Mouse (Mus musculus) layer of hippocampus, adult 2 months (tissue): ENCODE results near the gene Mpg. TPM values are rescaled to one million over a fixed set of nuclear protein-coding genes. Genes with fewer than 3 reads are reported as not detected.

Experiments
- DNase-seq, 2 experiments: peaks; one replicate each; pipeline ENCODE4 v3.0.0; 2022; ENCODE audit warnings: low spot score in 2 of 2
- H3K27ac ChIP-seq: fragments of 200-600 bp; 2 replicates; pipeline ENCODE4 v1.8.1; 2022
- H3K4me3 ChIP-seq: fragments of 200-600 bp; 2 replicates; pipeline ENCODE4 v1.8.1; 2022; ENCODE audit warnings: mild to moderate bottlenecking
- CTCF ChIP-seq: fragments of 200-600 bp; conservative IDR thresholded peaks from 2 replicates; pipeline ENCODE4 v1.8.1; 2022; ENCODE audit warnings: antibody characterized with exemption, mild to moderate bottlenecking, moderate library complexity
- total RNA-seq, 2 experiments: library from RNA; stranded (reverse); gene quantifications; 2 replicates each; pipeline ENCODE4 v1.2.3; 2021

The Mpg gene
- total RNA-seq, 2 experiments from 2014 or later, result 15.6 to 20.5 TPM

DNA sequence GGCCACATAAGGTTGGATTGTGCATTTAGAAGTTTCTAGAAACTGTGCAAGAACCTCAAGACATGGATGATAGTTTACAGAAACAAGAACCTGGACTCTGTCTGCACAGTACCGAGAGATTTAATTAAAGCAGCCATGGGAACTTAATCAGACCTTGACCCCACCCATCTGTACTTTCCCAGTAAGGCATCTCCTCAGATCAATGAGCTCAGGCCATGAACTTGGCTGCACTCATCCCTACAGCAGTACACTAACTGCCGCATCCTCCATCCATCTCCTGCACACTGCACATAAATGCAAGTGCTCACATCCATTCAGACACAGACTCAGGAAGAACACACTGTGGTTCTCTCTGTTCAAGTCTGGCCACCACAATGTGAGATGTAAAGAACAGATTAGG lies 54.3 kb downstream of the Mpg start:
- no peak overlapping the region for H3K27ac ChIP-seq
- no peak overlapping the region for H3K4me3 ChIP-seq
- TF ChIP-seq CTCF, result no peak
- no peak for DNase-seq

DNA sequence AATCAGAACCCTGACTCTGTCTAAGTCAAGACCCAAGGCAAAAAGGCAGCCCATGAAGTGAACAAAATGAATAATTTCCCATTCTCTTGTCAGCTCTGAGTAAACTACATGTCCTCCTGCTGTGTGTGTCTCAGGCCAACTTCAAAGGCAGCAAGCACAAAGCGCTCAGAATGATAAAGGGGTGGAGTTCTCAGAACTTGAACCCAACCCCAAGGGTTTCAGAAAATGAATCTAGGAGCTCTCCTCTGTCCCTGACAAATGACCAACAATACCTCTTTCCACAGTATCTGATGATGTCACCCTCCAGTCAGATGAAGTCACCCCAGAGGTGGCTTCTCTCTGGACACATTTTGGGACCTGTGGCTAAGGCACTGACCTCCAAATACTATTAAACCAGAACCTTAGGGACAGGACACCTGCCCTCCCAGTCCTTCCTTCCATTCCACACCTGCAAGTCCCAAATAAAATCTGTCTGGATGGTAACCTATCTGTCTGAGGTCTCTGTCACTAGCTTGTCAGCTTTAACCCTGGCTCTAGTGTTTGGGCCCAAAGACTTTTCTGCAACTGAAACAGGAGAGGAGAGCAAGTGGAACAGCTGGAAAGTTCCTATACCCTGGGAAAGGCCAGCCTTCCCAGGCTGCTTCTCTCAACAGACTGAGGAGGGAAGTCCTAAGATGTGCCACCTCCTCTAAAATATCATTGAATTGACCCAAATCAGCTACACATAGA lies 55.3 kb downstream of the Mpg start:
- no peak for DNase-seq
- TF ChIP-seq CTCF, result no peak
- H3K27ac ChIP-seq, result no peak overlapping the region
- no peak overlapping the region for H3K4me3 ChIP-seq

Other genes with a start within 250 kb of the Mpg start
- gene Nsg2, start 226.0 kb upstream of the Mpg start, total RNA-seq, result 100 to 1,000 TPM; 662 to 700 TPM
- gene Il9r, start 26.2 kb upstream of the Mpg start, total RNA-seq, result not detected
- gene Snrnp25, start 21.1 kb upstream of the Mpg start, total RNA-seq, result 10 to 100 TPM; 20.6 to 22.4 TPM
- 10 to 100 TPM; 13.4 to 13.8 TPM for gene Rhbdf1, start 4.2 kb upstream of the Mpg start, total RNA-seq
- gene Nprl3, start 41.2 kb downstream of the Mpg start, total RNA-seq, result 10 to 100 TPM; 62.0 to 64.1 TPM
- gene Hba-x, start 49.9 kb downstream of the Mpg start, total RNA-seq, result not detected
- gene Hba-a1, start 57.0 kb downstream of the Mpg start, total RNA-seq, result 100 to 1,000 TPM; 315 to 509 TPM
- gene Hbq1b, start 60.5 kb downstream of the Mpg start, total RNA-seq, result 1 to 10 TPM; 1.0 to 1.7 TPM
- 100 to 1,000 TPM; 253 to 450 TPM for gene Hba-a2, start 70.0 kb downstream of the Mpg start, total RNA-seq
- gene Hbq1a, start 73.6 kb downstream of the Mpg start, total RNA-seq, result 1 to 10 TPM; 1.1 to 1.8 TPM
- 10 to 100 TPM; 10.2 to 11.1 TPM for gene Sh3pxd2b, start 121.3 kb downstream of the Mpg start, total RNA-seq
- 10 to 100 TPM; 29.4 to 33.7 TPM for gene Ubtd2, start 228.9 kb downstream of the Mpg start, total RNA-seq